Mouse (Mus musculus) heart, adult 2 months (tissue): ENCODE results near the gene Dock6.

Experiments
- CTCF ChIP-seq: fragments of 200-600 bp; IDR thresholded peaks from 2 replicates; pipeline ENCODE4 v1.8.1; 2022; ENCODE audit warnings: antibody characterized with exemption, mild to moderate bottlenecking, moderate library complexity
- POLR2A ChIP-seq: fragments of 200-500 bp; IDR thresholded peaks from 2 replicates; pipeline ENCODE4 v1.6.1; 2011; ENCODE audit warnings: mild to moderate bottlenecking, low read depth, low read length, control low read depth; ENCODE audit not compliant: insufficient read depth

GRCm38 (mm10) chr9:21816716-21817305 is 35.6 kb downstream of the Dock6 start:
- no peak for TF ChIP-seq POLR2A
- TF ChIP-seq CTCF, result no peak
